Mouse (Mus musculus) gastrocnemius, postnatal 14 days (tissue): ENCODE results near the gene Rab3gap2. TPM values are rescaled to one million over a fixed set of nuclear protein-coding genes. Genes with fewer than 3 reads are reported as not detected.

ENCODE experiments used
- DNase-seq: peaks from one replicate; pipeline ENCODE4 v3.0.0; 2021; ENCODE audit warnings: mixed read lengths
- intact Hi-C: fragments of 180-260 bp; cut with DNase I; formaldehyde crosslinking; loops from one replicate; pipeline ENCODE4 v1.15.1; 2025; ENCODE audit warnings: low total_unique reads
- total RNA-seq, 2 experiments: library from RNA; stranded (reverse); gene quantifications; 2 replicates each; pipeline ENCODE4 v1.2.3; 2021

The Rab3gap2 gene
- total RNA-seq, 2 experiments from 2014 or later, result 15.2 to 18.1 TPM

DNA sequence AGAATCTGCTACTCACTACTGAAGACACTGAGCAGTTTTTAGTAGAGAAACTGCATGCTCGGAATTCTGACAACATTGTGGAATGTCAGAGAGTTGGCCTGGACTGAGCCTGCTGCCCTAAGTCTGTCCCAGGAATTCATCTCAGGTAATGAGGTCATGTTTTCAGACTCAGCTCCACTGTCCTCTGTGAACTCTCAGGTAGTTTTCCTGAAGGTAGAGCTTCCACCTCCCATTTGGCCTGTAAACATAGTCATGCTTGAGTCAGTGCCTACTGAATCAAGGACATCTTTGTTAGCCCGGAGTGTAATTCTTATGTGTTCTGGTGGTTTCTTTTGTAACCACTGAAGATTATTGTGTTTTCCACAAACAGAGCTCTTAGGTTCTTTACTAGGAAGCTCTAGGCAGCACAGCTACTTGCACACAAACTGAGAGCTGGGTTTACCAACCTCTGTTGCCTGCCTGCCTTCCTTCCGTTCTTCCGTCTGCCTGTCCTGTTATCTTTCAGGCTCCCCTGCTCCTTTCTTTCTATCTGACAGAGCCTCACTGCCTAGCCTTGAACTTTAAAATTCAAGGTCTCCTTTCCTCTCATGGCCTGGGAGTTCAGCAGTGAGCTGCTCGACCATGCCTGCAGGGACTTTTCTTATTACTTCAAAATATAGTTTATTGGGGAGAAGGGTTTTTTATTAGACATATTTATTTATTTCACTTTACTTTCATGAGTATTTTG, 71.1 kb downstream of the Rab3gap2 start:
- no peak for DNase-seq
- intact Hi-C loops, result no loop called here

GRCm38 (mm10) chr1:185275976-185276375, 72.1 kb downstream of the Rab3gap2 start:
- DNase-seq, result no peak
- intact Hi-C loops, result no loop called here

DNA sequence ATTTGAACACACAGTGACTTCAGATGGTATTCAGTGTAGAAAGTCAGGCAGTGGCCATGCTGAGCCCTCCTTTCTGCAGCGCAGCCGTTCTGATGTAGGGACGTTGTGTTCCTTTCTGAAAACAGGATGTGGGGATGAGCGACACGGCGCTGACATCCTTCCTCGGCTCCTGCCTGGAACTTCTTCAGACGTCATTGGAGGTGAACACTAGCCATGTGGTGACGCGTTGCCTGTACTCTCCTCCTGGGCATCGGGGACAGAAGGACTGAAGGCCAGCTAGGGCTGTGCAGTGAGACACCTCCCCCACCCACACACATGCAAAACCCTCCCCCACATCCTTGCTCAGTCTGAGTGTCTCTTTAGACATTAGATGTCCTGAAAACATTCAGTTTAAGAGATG, 73.1 kb downstream of the Rab3gap2 start:
- no peak for DNase-seq
- intact Hi-C loops, result no loop called here

DNA sequence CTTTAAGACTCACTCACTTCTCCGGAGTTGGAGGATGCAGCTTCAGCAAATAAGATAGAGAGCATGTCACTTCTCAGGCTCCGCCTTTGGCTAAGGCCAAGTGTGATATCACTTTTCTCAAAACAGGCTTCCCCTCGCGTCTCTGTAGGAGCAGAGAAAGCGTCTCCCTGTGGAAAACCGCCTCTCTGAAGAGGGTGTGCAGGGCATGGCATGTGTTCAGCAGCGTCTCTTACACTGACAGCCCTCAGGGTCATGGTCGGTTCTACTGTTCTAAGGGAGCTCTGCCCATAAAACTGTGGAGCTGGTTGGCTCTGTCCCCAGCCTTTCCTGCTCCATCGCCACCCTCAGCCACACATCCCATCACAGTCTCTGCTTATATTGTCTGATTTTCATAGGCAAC, 75.4 kb downstream of the Rab3gap2 start:
- intact Hi-C loops, result no loop called here
- no peak for DNase-seq

DNA sequence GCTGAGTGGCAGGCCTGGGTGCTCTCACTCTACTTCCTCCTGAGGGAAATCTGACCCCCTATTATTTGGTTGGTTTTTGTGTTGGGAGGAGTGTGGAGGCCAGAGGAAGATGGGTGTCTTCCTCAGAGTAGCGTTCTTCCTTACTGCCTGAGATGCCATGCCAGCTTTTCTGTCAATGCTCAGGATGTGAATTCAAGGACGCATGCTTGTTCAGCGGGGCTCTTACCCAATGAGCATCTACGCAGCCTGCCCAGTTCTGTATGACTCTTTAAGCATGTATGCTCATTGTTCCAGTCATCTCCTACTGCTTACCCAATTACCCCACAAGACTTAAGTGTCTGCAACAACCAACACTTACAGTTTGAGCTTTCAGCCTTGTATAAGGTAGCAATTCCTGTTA, 76.7 kb downstream of the Rab3gap2 start:
- intact Hi-C loops, result no loop called here
- no peak for DNase-seq

DNA sequence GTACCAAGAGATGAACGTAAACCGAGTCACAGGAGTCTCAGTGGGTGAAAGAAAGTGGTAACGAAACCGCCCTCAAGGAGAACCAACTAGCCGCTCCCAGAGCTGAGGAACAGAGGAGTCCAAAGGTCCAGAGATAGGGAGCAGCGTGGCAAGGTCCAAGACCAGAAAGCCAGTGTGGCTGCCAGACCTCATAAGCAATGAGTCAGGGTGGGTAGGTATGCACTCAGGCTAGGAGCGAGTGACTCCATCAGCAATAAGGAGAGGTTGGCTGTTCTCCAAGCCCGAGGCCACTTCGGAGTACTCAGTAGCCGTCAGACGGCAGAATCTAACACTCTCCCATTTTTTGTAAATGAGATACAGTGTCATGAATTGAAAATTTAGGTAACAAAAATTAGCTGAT, 78.9 kb downstream of the Rab3gap2 start:
- DNase-seq, result no peak
- intact Hi-C loops, result no loop called here

DNA sequence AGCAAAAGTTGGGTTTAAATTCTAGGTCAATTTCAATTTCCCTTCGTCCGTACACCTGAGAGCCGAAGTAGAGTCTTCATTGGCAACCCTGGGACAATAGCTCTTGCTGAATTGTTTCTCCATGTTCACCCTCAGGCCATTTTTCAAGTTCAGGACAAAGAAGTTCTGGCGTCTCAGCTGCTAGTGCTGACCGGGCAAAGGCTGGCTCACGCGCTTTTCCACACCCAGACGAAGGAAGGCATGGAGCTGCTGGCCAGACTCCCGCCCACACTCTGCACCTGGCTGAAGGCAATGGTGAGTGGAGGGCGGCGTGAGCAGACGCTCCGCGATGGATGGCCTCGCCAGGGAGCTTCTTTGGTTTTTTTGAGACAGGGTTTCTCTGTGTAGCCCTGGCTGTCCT, 79.3 kb downstream of the Rab3gap2 start:
- intact Hi-C loops, result no loop called here
- DNase-seq, result no peak

GRCm38 (mm10) chr1:185284740-185285139, 80.8 kb downstream of the Rab3gap2 start:
- intact Hi-C loops, result no loop called here
- peak; percentile 41 for DNase-seq

GRCm38 (mm10) chr1:185285171-185285570, 81.3 kb downstream of the Rab3gap2 start:
- DNase-seq, result peak; percentile 44

DNA sequence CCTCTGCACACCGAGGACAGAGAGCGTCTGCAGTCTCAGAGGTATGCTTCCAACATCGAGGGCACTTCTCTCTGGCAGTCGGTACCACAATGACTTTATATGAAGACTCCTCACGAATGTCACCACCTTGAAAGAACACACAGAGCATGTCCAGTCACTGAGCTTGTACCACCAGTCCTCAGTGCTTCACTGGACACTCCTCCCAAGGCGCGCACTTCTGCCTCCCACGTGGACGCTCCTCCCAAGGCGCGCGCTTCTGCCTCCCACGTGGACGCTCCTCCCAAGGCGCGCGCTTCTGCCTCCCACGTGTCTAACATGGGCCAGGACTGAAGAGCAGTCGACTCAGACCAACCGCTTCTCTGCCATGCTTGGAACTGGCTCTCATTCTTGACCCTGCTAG, 83.1 kb downstream of the Rab3gap2 start:
- no peak for DNase-seq
- intact Hi-C loops, result loop anchor here (2.0 kb wide), 1 partner anchor 22 kb away; no protein-coding TSS in a partner anchor

More at GRCm38 (mm10) chr1:185285171-185285570, 81.3 kb downstream of the Rab3gap2 start:
- intact Hi-C loops, result no loop called here

GRCm38 (mm10) chr1:185289231-185289630, 85.3 kb downstream of the Rab3gap2 start:
- peak; percentile 65 for DNase-seq
- intact Hi-C loops, result no loop called here

GRCm38 (mm10) chr1:185291336-185291735, 87.4 kb downstream of the Rab3gap2 start:
- DNase-seq, result no peak
- intact Hi-C loops, result no loop called here

GRCm38 (mm10) chr1:185292646-185293360, 88.9 kb downstream of the Rab3gap2 start:
- DNase-seq, result no peak
- intact Hi-C loops, result no loop called here

DNA sequence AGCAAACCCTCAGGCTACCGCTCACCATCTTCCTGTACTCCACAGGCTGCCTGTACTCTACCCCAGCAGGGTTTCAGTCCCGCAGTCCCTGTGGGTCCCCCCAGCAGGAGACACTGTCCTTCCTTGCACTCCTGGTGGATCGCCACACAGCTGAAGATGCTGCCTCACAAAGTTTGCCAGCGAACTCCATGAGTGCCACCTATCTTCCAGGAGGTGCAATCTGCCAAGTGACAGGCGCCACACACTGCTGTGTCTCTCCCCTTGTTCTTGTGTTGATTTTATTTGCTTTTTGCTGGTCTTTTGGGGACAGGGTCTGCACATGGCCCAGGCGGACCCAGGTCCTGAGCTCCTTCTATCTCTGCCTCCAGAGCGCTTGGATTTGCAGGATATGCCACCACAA, 92.9 kb downstream of the Rab3gap2 start:
- DNase-seq, result no peak
- intact Hi-C loops, result no loop called here

DNA sequence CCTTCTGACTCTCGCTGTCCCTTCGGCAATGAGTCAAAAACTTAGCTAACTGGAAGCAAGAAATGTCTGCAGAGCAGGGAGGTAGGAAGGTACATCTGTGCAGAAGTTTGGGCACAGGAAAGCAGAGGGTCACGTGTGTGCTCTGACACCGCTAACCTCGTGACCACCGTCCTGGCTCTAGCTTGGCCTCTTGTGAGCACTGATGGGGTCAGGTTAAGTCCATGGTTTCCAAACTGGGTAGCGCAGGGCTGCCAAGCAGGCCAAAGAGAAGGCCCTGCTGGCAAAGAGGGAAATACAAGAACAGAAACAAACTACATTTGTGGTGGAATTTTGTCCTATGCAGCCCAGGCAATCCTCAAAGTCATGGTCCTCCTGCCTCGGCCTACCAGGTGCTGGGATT, 94.6 kb downstream of the Rab3gap2 start:
- intact Hi-C loops, result no loop called here
- DNase-seq, result no peak

GRCm38 (mm10) chr1:185302816-185303215, 98.9 kb downstream of the Rab3gap2 start:
- intact Hi-C loops, result no loop called here
- no peak for DNase-seq

GRCm38 (mm10) chr1:185306836-185307235, 102.9 kb downstream of the Rab3gap2 start:
- no peak for DNase-seq
- intact Hi-C loops, result no loop called here

GRCm38 (mm10) chr1:185307645-185308044, 103.7 kb downstream of the Rab3gap2 start:
- intact Hi-C loops, result loop anchor here (2.0 kb wide), 1 partner anchor 21 kb away; no protein-coding TSS in a partner anchor
- no peak for DNase-seq

- intact Hi-C loops, result loop anchor here (2.0 kb wide), 1 partner anchor 22 kb away; no protein-coding TSS in a partner anchor
- DNase-seq, result no peak
Observed at GRCm38 (mm10) chr1:185308334-185308733, 104.4 kb downstream of the Rab3gap2 start.

GRCm38 (mm10) chr1:185308908-185309307, 105.0 kb downstream of the Rab3gap2 start:
- peak; percentile 33 for DNase-seq
- intact Hi-C loops, result loop anchor here (2.0 kb wide), 1 partner anchor 22 kb away; no protein-coding TSS in a partner anchor

GRCm38 (mm10) chr1:185311949-185312348, 108.0 kb downstream of the Rab3gap2 start:
- DNase-seq, result no peak
- intact Hi-C loops, result no loop called here
